Mouse (Mus musculus) cerebellum, adult (tissue): ENCODE measurements around the gene Letmd1.
A peak's percentile ranks its signal among the peaks of the same experiment; 100 is the strongest.
"Not testable (repeated sequence)": the region's sequence is repeated elsewhere in the genome, so short reads cannot be mapped to it uniquely, and the experiment has no call there.

Source experiments
- ATAC-seq: cut with Nextera tagmentation; 2 replicates; pipeline ENCODE4 v1.9.2; 2017; ENCODE audit warnings: mild to moderate bottlenecking, moderate library complexity, mixed read lengths; ENCODE audit not compliant: insufficient number of reproducible peaks, low FRiP score, low TSS enrichment

Letmd1 gene

GRCm38 (mm10) chr15:100449495-100449894, 19.3 kb upstream of the Letmd1 start:
- no peak for ATAC-seq

GRCm38 (mm10) chr15:100451245-100451644, 17.6 kb upstream of the Letmd1 start:
- no peak for ATAC-seq

DNA sequence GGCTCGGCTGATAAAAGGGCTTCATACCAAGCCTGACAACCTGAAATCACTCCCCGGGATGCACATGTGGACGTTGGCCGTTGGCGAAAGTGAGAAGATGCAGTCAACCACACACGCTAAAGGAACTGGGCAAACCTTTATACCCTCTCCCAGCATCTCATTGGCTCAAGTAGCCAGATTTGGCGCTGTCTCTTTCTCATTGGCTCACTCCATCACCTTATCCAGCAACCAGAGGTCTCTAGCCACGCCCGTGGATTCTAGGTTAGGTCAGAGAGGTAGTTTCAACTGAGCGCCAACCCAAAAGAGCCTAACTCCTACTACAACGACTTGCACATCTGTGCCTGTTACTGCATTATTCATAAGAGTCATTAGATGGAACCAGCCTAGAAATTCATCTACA, 16.3 kb upstream of the Letmd1 start:
- no peak for ATAC-seq

- no peak for ATAC-seq
Observed at GRCm38 (mm10) chr15:100456356-100456991, 12.3 kb upstream of the Letmd1 start.

- ATAC-seq, result peak; percentile 45
Observed at GRCm38 (mm10) chr15:100457340-100457739, 11.5 kb upstream of the Letmd1 start.

GRCm38 (mm10) chr15:100458055-100458454, 10.8 kb upstream of the Letmd1 start:
- peak; percentile 26; the same call in 1 of the 2 replicates for ATAC-seq

DNA sequence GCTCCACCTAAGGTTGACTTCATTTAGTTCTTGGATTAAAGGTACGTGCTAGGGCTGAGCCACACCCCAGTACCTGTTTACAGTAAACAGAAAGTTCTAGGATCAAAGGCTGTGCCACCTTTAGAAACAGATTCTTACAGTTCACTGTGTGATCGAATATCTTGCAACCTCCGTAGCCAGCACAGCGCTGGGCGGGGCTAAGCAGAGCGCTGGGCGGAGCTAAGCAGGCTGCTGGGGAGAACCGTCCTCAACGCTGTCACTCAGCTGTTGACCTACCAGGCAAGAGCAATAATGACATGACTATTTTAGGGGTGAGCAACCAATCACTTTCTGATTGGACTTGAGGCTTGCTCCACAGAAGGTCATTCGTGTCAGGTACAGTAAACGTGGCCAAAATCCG, 7.9 kb upstream of the Letmd1 start:
- no peak for ATAC-seq

- ATAC-seq, result no peak
Observed at GRCm38 (mm10) chr15:100461646-100462045, 7.2 kb upstream of the Letmd1 start.

DNA sequence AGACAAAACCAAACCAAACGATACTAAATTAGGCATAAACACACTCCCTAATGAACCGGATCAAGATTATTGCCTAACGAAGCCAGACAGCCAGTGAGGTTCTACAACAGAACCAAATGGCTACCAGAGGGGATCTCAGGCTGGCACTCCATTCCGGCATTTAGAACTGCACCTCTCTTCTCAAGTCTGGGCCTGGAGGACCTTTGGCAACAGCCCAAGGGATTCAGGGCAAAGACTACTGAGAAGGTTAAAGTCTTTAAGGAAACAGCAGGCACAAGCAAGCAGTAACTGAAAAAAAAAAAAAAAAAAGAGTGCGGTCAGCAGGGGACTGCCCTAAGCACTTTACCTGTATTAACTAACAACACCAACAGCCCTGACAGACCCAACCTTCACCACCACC, 6.7 kb upstream of the Letmd1 start:
- ATAC-seq, result no peak

- ATAC-seq, result no peak
Observed at GRCm38 (mm10) chr15:100463712-100464111, 5.1 kb upstream of the Letmd1 start.

DNA sequence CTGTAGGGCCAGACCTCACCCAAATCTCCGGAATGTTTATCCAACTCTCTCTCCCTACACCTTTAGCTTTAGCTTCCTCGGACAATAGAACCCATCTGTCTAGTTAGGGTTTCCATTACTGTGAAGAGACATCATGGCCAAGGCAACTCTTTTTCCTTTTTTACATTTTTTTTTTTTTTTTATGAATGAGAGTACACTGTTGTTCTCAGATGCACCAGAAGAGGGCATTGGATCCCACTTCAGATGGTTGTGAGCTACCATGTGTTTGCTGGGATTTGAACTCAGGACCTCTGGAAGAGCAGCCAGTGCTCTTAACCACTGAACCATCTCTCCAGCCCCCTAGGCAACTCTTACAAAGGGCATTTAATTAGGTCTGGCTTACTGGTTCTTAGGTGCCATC, 3.4 kb upstream of the Letmd1 start:
- ATAC-seq, result no peak

DNA sequence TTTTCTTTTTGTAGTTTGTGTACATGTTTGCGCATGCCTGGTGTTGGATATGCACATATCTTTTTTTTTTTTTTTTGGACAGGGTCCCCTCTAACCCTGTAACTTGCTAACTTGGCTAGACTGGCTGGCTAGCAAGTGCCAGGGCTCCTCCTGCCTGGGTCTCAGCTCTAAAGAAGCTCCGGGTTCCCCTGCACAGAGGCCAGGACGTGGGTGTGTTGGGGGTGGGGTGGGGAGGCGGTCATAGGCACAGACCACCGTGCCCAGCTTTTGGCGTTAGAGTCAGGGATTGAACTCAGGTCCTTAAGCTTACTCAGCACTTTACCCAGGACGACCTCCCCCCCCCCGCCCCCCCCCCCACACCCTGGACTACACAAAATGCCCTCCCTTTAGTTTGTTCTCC, 1.1 kb upstream of the Letmd1 start:
- no peak for ATAC-seq

GRCm38 (mm10) chr15:100469189-100469545, 344 bp downstream of the Letmd1 start:
- no peak; the same call in 1 of the 2 replicates for ATAC-seq

DNA sequence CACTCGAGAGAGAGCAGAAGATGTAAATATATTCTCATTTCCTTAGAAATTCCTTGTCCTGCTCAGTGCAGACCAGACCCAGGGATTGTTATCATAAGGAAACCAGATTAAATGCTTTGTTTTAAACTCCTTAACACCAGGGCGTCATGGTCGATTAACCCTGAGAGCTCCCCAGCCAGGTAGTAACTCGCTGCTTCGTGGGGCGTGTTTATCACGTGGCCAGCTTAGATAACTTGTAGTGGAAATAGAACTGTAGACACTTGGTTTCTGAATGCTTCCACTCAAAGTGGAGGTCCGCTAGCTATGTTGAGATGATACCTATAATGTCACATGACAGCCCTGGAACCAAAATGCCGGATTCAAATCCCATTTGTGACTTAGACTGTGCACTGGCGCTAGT, 1.2 kb downstream of the Letmd1 start:
- no peak for ATAC-seq

DNA sequence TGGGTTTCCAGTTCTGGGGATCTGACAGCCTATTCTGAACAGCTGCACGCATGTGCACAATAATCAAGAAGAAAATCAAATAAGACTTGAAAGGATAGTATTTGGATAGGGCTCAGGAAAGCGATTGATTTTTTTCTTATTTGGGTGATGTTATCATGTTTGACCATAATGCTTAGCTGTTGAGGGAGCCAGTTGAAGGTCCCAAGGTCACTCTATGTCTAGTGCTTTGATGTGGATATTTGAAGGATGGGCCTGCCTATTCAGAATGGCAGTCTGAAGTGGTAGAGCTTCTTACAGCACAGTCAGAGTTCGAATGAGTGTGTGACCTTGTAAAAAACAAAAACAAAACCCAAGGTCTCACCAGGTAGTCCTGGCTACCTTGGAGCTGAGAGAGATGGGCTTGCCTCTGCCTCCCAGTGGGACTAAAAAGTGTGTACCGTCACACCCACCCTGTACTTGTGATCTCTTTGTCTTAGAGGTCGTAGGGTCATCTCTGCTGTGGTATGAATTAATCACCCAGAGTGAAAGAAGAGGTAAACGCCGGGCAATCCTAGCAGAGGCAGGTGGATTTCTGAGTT, 5.2 kb downstream of the Letmd1 start:
- no peak for ATAC-seq

DNA sequence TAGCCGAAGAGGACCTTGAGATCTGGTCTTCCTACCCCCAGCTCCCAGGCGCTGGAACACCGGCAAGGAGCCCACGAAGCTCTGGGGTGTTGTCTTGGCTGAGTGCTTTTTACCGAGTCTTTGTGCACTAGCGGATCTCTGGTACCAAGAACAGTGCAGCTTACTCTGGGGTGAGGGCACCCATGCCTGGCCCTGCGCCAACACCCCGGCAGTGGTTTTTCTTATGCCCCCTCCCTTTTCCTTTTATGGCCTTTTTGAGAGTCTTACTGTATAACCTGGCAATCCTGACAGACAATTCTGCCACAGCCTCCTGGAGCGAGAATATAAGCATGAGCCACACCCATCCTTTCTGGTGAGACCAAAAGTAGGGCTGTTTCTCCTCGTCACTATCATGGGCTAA, 9.5 kb downstream of the Letmd1 start:
- no peak for ATAC-seq

- no peak for ATAC-seq
Observed at GRCm38 (mm10) chr15:100478925-100479324, 10.1 kb downstream of the Letmd1 start.

GRCm38 (mm10) chr15:100485576-100485975, 16.8 kb downstream of the Letmd1 start:
- no peak for ATAC-seq

- no peak for ATAC-seq
Observed at GRCm38 (mm10) chr15:100486450-100486849, 17.6 kb downstream of the Letmd1 start.

DNA sequence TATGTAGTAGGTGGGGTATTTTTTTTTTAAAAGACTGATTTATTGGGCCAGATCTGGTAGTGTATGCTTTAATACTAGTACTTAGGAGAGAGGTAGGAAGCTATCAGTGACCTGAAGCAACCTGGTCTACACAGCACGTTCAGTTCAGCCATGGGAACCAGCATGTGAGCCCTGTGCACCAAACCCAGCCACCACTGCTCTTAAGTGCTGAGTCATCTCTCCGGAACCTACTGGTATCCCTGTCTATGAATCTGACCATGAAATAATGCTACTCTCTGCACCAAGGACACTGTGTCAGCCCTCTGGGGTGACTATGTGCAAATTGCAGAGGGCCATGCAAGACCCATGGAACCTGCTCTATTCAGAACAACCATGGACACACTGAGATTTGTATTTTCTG, 18.2 kb downstream of the Letmd1 start:
- no peak for ATAC-seq

GRCm38 (mm10) chr15:100488297-100488696, 19.5 kb downstream of the Letmd1 start:
- ATAC-seq, result not testable (repeated sequence)

GRCm38 (mm10) chr15:100489263-100489662, 20.4 kb downstream of the Letmd1 start:
- no peak for ATAC-seq
